Mouse (Mus musculus): Measurements from ENCODE around the gene Lrch1.

GRCm38 (mm10) chr14:74929739-74930138 lies 17.9 kb downstream of the Lrch1 start:
- TF ChIP-seq POLR2A (IDR thresholded peaks at IDR 0.05; ENCODE audit: borderline replicate concordance, insufficient read depth, low read length) (no peak), CTCF (IDR thresholded peaks at IDR 0.05; ENCODE audit: borderline replicate concordance, insufficient read depth, low read depth, low read length) (no peak)

Data from cerebellum, adult 2 months (tissue).